In the genomic region with DNA sequence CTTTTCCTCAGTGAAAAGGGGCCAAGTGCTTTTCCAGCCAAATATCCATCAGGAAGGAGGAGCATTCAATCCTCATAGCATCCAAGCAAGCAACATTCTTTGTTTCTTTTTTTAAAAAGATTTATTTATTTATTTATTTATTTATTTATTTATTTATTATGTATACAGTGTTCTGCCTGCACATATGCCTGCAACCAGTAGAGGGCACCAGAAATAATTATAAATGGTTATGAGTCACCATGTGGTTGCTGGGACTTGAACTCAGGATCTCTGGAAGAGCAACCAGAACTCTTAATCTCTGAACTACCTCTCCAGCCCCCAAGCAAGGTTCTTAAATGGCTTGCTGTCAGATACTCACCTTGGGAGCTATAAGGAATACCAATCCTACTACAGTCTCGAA, we compare ENCODE assay signal across 12 mouse cellular contexts.
DNase-seq lines count a peak whose midpoint lies in the region; ATAC-seq and TF ChIP-seq lines count a peak whose summit lies in the region.
"Had no signal": no experiment of that assay in that cellular context is flagged by ENCODE, and none has a peak within 500 bp of the region (broad histone marks: within the 10 kb centered on the region; RNA-seq: fewer than 3 reads in every experiment).

No protein-coding gene starts in this region.

- TF ChIP-seq CTCF in layer of hippocampus, adult 2 months (conservative IDR thresholded peaks at IDR 0.05), result peak; percentile 67

- peak; percentile 18 for DNase-seq in embryo, embryonic 11 days
- DNase-seq in embryo, embryonic 9.5 days (ENCODE audit: extremely low spot score), result no peak
- DNase-seq in layer of hippocampus, adult 2 months (ENCODE audit: low spot score in 2 of 2), result no peak
- no peak for DNase-seq in layer of hippocampus, postnatal 36 days
- peak; percentile 44 for DNase-seq in 3T3-L1 (ENCODE audit: low read depth, low spot score)
- peak; percentile 38 for DNase-seq in R1 (ENCODE audit: low read depth, low spot score)
- no peak for DNase-seq in cerebellum, adult 8-10 months
- DNase-seq: thymus, postnatal 25 days had no signal

- no peak overlapping the region for H3K27ac ChIP-seq in layer of hippocampus, adult 2 months
- H3K27ac ChIP-seq: hindbrain, embryonic 13.5 days; kidney, embryonic 15.5 days; limb, embryonic 15.5 days had no signal

- no peak for ATAC-seq in megakaryocyte progenitor cell, adult 5-6 weeks (replicated peaks; ENCODE audit: poor library complexity)

- H3K4me3 ChIP-seq in layer of hippocampus, adult 2 months, result no peak overlapping the region
- H3K4me3 ChIP-seq: hindbrain, embryonic 13.5 days; kidney, embryonic 15.5 days; limb, embryonic 15.5 days had no signal

Comparison
In these comparisons a context has a peak if more than half of its experiments do, and no peak if none do; other contexts are left out.
1. DNase-seq: peak in embryo, embryonic 11 days (single experiment), 3T3-L1 (single experiment) and R1 (single experiment); none in embryo, embryonic 9.5 days (single experiment), layer of hippocampus, adult 2 months (0 of 2), layer of hippocampus, postnatal 36 days (0 of 2) and cerebellum, adult 8-10 months (single experiment).